Mouse (Mus musculus): ENCODE measurements at regions not wholly inside any gene's neighbourhood (a gene's known extent, or its start where the extent isn't known, plus 50 kb on each side); places are given as distances from the start of the nearest gene placed in this dataset.

GRCm38 (mm10) chr12:16016621-16017020 lies 199.9 kb upstream of the Trib2 start:
- no peak for DNase-seq (ENCODE audit: low read depth, low spot score)

- DNase-seq (ENCODE audit: low read depth, low spot score), result no peak
Observed at GRCm38 (mm10) chr12:16015596-16015995, 198.9 kb upstream of the Trib2 start.

GRCm38 (mm10) chr12:16014679-16015078 lies 198.0 kb upstream of the Trib2 start:
- no peak for DNase-seq (ENCODE audit: low read depth, low spot score)

- no peak for DNase-seq (ENCODE audit: low read depth, low spot score)
Observed at GRCm38 (mm10) chr12:16013861-16014630, 197.3 kb upstream of the Trib2 start.

GRCm38 (mm10) chr12:16013354-16013753 lies 196.6 kb upstream of the Trib2 start:
- DNase-seq (ENCODE audit: low read depth, low spot score), result no peak

- no peak for DNase-seq (ENCODE audit: low read depth, low spot score)
Observed at GRCm38 (mm10) chr12:16012081-16012480, 195.4 kb upstream of the Trib2 start.

- DNase-seq (ENCODE audit: low read depth, low spot score), result no peak
Observed at GRCm38 (mm10) chr12:16009822-16010620, 193.3 kb upstream of the Trib2 start.

- no peak for DNase-seq (ENCODE audit: low read depth, low spot score)
Observed at GRCm38 (mm10) chr12:16008763-16009515, 192.2 kb upstream of the Trib2 start.

GRCm38 (mm10) chr12:16008261-16008660 lies 191.5 kb upstream of the Trib2 start:
- DNase-seq (ENCODE audit: low read depth, low spot score), result no peak

- DNase-seq (ENCODE audit: low read depth, low spot score), result no peak
Observed at GRCm38 (mm10) chr12:16006688-16007087, 190.0 kb upstream of the Trib2 start.

- DNase-seq (ENCODE audit: low read depth, low spot score), result no peak
Observed at GRCm38 (mm10) chr12:16006286-16006685, 189.6 kb upstream of the Trib2 start.

GRCm38 (mm10) chr12:16001811-16002210 lies 185.1 kb upstream of the Trib2 start:
- DNase-seq (ENCODE audit: low read depth, low spot score), result no peak

GRCm38 (mm10) chr12:16001225-16001624 lies 184.5 kb upstream of the Trib2 start:
- no peak for DNase-seq (ENCODE audit: low read depth, low spot score)

GRCm38 (mm10) chr12:15998331-15998730 lies 181.6 kb upstream of the Trib2 start:
- no peak for DNase-seq (ENCODE audit: low read depth, low spot score)

GRCm38 (mm10) chr12:15993866-15994265 lies 177.1 kb upstream of the Trib2 start:
- DNase-seq (ENCODE audit: low read depth, low spot score), result no peak

GRCm38 (mm10) chr12:15986351-15986750 lies 169.6 kb upstream of the Trib2 start:
- no peak for DNase-seq (ENCODE audit: low read depth, low spot score)

GRCm38 (mm10) chr12:15985649-15986048 lies 168.9 kb upstream of the Trib2 start:
- no peak for DNase-seq (ENCODE audit: low read depth, low spot score)

- DNase-seq (ENCODE audit: low read depth, low spot score), result no peak
Observed at GRCm38 (mm10) chr12:15983591-15984300, 167.0 kb upstream of the Trib2 start.

GRCm38 (mm10) chr12:15981741-15982140 lies 165.0 kb upstream of the Trib2 start:
- DNase-seq (ENCODE audit: low read depth, low spot score), result no peak

GRCm38 (mm10) chr12:15979233-15979632 lies 162.5 kb upstream of the Trib2 start:
- DNase-seq (ENCODE audit: low read depth, low spot score), result no peak

- no peak for DNase-seq (ENCODE audit: low read depth, low spot score)
Observed at GRCm38 (mm10) chr12:15971786-15972185, 155.1 kb upstream of the Trib2 start.

GRCm38 (mm10) chr12:15970262-15970661 lies 153.5 kb upstream of the Trib2 start:
- no peak for DNase-seq (ENCODE audit: low read depth, low spot score)

All from brain, embryonic 18.5 days (tissue).